Mouse (Mus musculus) layer of hippocampus, postnatal 10 days (tissue): ENCODE measurements around the gene Ndufb5. TPM values are rescaled to one million over a fixed set of nuclear protein-coding genes. Genes with fewer than 3 reads are reported as not detected.
"Not testable (repeated sequence)": the region's sequence is repeated elsewhere in the genome, so short reads cannot be mapped to it uniquely, and the experiment has no call there.

ENCODE experiments used
- DNase-seq, 2 experiments: peaks; one replicate each; pipeline ENCODE4 v3.0.0; 2021; ENCODE audit warnings: low spot score in 2 of 2
- long read RNA-seq: library from polyadenylated mRNA; stranded (forward); transcript quantifications from one replicate; pipeline ENCODE4 v2.0.0, GENCODE M21; 2023
- total RNA-seq, 2 experiments: library from RNA; stranded (reverse); gene quantifications; 2 replicates each; pipeline ENCODE4 v1.2.3; 2021

Gene Ndufb5
- total RNA-seq, result 100 to 1,000 TPM; 183 to 193 TPM
- long read RNA-seq, transcript Ndufb5-204 (6 exons, 1,079 nt), result major isoform, 200 of 208 reads
- long read RNA-seq, partial matches to known transcripts, result 2 of 208 reads
- long read RNA-seq, other reads (novel, unspliced or antisense), result 6 of 208 reads

DNA sequence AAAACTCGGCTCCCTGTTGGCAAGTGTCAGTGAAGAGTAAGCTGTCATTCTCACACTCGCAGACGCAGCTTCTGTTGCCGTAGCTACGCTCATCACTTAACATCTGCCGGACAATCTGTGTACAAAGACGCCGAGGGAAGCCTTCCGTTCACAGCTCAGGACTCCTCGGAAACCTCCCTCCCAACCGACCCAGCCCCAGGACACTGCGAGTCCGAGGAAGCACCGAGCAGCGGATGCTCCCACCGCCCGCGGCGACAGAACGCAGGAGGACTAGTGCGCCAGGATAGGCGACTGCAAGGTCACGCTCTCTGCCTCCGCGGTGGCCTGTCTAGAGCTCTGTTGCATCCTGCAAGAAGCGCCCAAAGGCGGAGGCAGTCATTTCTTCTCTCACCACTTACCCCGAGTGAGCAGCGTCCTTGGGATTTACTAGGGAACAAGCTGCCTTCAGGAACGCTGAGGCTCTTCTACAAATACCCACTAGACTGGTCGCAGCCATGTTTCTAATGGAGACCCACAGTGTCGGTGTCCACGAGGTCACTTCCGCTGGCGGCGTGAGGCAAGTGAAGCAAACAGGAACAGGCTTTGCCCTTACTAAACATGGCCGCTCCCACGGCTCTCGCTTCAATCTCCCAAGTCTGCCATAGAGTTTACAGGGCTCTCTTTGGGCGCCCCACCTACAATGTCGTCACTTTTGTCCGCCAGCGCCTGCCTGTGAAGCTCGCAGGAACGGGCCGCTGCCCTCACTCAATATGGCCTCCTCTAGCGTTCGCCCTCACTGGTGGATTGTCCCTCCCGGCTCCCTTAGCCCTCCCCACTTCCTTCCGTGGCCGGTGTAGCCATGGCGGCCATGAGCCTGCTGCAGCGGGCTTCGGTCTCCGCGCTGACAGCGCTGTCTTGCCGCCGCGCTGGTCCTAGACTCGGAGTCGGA is at the start of gene Ndufb5:
Ndufb5 (plus strand) TSS at position 747 of the 928 bp plus-strand sequence.
- peak; percentile 97 for DNase-seq

GRCm38 (mm10) chr3:32687156-32687555 is 49.6 kb upstream of the Ndufb5 start:
- no peak for DNase-seq

DNA sequence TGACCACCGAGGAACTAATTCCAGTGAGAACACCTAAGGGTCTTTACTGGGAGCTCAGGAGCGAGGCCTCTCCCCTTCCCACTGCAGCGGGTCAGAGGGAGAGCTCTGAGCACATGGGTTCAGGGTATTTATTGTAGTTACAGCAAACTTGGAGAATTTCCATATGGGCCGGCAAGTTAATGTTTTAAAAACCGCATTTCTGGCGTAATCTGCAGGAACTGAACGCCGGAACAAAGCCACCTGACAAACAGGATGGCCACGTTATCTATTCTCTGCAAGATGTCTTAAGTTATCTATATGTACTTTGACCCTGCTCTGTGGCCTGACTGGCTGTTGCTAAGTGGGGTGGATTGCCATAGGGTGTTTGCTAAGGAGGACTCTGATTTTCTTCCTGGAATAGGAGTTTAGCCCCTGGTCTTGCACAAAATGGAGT is 47.2 kb upstream of the Ndufb5 start:
- DNase-seq, result no peak

DNA sequence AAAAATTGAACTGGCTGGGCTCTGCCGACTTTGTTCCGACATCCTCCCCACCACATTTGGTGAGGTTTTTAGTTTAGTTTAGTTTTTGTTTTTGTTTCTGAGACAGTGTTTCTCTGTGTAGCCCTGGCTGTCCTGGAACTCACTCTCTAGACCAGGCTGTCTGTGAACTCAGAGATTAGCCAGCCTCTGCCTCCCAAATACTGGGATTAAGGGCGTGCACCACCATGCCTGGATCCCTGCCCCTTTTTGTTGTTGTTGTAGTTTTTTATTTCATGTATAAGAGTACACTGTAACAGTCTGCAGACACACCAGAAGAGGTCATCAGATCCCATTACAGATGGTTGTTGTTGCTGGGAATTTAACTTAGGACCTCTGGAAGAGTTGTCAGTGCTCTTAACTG is 46.8 kb upstream of the Ndufb5 start:
- no peak for DNase-seq

- DNase-seq, result no peak
Observed at GRCm38 (mm10) chr3:32690901-32691300, 45.9 kb upstream of the Ndufb5 start.

- no peak for DNase-seq
Observed at GRCm38 (mm10) chr3:32691841-32692240, 44.9 kb upstream of the Ndufb5 start.

DNA sequence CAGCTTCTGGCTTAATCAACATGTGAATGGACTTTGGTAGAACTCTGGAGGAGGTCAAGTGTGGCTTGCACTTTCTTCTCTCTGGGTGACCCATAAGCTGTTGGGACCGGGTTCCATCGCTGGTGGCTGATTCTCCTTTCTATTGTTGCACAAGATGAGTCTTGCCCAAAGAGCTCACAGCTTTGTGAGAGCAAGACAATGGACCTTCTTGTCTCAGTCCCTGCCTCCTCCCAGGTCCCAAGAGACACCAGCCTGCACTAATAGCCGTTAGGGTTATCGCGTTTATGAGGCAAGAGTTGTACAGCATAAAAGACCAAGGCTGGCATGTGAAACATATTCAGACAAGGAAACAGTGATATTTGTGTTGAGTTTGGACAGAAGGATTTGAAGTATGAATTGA is 42.6 kb upstream of the Ndufb5 start:
- DNase-seq, result no peak

DNA sequence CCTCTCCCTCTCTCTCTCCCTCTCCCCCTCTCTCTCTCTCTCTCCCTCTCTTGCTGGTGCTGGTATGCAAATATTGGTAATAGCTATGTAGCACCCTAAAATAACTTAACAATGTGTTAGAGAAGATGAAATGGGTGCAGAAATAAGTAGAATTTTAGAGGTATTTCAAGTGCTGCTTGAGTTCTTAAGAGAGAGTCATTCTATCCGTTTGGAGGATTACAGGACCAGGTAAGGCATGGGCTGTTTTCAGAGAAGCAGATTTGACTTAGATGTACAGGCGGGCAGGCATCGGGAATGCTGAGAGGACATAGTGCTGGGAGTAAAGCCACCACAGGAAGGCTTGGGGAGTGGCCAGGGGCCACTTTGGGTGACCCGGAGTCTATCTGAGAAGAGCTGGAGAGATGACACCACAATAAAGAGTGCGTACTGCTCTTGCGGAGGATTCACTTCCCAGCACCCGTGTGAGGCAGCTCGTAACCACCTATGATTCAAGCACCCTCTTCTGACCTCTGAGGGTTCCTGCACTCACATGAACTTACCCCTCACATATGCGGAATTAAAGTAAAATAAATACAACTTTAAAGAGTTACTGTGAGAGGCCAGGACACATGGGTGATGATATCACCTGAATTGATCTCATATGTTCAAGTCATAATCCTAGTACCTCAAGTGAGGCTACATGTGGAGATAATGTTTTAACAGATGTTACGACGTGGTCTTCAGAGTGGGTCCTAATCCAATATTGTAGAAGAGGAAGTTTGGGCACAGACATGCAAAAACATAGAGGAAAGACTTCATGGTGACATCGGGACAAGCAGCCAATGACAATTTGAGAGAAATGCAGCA is 41.8 kb upstream of the Ndufb5 start:
- no peak for DNase-seq

- no peak for DNase-seq
Observed at GRCm38 (mm10) chr3:32695583-32695980, 41.2 kb upstream of the Ndufb5 start.

DNA sequence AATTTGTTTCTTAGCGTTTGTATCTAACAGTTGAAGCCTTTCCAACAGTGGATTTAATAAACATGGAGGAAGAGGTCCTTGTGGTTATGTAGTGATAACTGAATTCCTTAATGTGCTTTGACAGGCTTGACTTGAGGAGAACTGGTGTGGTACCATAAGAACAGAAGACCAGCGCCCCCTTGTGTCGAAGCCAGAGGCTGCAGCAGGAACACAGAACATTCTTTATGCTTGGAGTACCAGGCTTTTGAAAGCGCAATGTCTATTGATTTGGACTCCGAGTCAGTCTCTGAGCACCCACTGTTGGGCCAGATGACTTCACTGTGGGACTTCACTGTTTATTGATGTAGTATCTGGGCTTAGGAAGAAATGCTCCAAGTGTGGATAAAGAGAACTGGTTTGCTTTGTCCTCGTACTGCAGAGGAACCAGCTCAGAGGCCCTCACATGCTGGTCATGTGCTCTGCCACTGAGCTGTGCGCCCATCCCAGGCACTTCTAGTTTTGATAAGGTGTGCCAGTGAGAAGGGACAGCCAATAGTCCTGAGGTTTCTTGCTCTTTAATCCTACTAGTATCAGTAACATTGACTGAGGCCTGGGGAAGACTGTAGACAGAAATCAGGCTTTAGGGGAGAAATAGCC is 38.4 kb upstream of the Ndufb5 start:
- DNase-seq, result peak; percentile 95 to 96

GRCm38 (mm10) chr3:32704021-32704420 is 32.8 kb upstream of the Ndufb5 start:
- not testable (repeated sequence) for DNase-seq

DNA sequence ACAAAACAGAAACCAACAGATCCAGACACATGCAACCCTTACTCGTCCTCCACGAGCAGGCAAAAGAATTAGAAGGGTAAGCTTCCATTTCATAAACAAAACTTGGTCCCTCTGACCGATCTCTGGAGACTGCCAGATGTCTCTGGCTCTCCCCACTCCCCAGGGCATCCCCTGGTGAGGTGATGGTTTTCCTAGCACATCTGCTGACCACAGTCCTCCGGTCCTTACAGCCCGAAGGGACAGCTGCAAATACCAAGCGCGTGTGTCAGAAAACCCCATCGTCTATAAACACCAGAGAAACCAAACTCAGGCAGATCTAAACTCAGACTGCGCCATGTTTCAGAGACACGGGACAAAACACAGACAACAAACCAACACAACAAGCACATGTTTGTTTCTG is 32.2 kb upstream of the Ndufb5 start:
- not testable (repeated sequence) for DNase-seq

- DNase-seq, result not testable (repeated sequence)
Observed at GRCm38 (mm10) chr3:32705647-32706348, 31.0 kb upstream of the Ndufb5 start, which contains the start of gene Actl6a. Actl6a (plus strand) TSS chr3:32706298.

GRCm38 (mm10) chr3:32708052-32708367 is 28.8 kb upstream of the Ndufb5 start:
- no peak for DNase-seq

DNA sequence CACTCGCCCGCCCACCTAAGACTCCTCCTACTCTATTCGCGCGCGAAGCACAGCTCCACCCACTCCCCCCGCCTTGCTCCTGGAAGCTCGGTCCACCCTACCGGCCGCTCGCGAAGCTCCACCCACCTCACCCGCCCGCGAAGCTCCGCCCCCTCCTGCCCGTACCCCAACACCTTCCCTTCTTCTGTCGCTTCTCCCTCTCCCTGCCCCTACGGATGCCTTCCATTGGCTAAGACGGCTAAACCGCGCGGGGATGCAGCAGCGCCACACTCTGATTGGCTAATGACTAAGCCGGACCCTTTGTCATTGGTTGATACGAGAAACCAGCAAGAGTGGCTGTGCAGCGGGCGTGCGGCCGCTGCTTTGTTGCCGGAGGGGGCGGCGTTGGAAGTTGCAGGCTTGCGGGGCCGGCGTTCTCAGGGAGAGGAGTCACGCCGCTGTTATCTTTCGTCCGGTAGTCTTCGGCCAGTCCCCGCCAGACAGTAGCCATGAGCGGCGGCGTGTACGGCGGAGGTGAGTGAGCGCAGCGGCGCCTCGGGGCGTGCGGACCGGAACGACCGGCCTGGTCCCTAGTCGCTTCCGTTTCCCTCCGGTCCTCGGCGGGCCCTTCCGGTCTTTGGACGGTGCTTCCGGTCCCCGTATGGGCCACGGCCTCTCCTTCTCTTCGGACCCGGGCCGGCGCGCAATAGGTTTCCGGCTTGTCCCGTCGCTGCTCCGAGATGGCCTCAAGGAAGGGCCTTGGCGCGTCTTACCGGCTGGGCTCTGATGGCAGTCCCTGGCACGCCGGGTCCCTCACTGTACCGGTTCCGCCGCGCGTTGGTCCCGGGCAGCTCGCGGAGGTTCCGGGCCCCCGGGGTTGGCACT is 28.2 kb upstream of the Ndufb5 start:
- peak; percentile 95 to 97 for DNase-seq

DNA sequence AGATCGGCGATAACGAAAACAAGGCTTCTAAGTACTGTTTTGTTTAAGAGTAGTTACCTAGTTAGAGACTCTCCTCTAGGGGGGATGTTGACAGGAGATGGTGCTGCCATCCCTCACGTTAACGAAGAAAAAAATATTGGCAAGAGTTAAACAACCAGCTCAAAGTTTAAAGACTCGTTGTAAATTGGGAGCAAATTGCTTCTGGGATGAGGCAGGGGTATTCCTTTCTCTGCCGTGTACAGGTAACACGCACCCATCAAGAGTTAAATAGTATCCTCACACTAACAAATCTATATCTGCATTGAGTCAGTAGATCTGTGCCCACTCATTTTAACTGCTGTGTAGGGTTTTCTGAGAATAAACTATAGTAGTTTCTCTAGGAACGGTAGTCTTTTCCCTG is 27.4 kb upstream of the Ndufb5 start:
- DNase-seq, result no peak

GRCm38 (mm10) chr3:32713711-32714110 is 23.1 kb upstream of the Ndufb5 start:
- no peak for DNase-seq

DNA sequence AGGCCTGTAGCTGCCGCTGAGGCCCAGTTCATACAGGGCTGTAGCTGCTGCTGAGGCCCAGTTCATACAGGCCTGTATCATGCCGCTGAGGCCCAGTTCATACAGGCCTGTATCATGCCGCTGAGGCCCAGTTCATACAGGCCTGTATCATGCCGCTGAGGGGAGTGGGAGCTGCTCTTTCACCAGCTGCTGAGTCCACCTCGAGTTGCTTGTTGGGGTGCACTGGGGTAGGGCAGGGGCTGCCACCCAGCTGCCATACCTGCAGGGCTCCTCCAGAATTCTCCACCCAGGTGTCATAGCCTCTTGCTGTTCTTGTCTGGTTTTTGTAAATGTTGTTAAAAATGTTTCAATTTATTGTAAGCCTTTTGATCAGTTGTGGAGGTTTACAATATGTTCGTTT is 19.4 kb upstream of the Ndufb5 start:
- DNase-seq, result not testable (repeated sequence)

- DNase-seq, result no peak
Observed at GRCm38 (mm10) chr3:32718271-32718670, 18.5 kb upstream of the Ndufb5 start.

GRCm38 (mm10) chr3:32724191-32724590 is 12.6 kb upstream of the Ndufb5 start:
- DNase-seq, result no peak
